Mouse (Mus musculus) retina, postnatal 7 days (tissue): Measurements from ENCODE around the gene Rab15.
A peak's percentile ranks its signal among the peaks of the same experiment; 100 is the strongest.
"Not testable (repeated sequence)": the region's sequence is repeated elsewhere in the genome, so short reads cannot be mapped to it uniquely, and the experiment has no call there.

Source experiments
- DNase-seq: peaks from one replicate; pipeline ENCODE4 v3.0.0-alpha.2; 2012; ENCODE audit warnings: low read depth, low spot score

The Rab15 gene

DNA sequence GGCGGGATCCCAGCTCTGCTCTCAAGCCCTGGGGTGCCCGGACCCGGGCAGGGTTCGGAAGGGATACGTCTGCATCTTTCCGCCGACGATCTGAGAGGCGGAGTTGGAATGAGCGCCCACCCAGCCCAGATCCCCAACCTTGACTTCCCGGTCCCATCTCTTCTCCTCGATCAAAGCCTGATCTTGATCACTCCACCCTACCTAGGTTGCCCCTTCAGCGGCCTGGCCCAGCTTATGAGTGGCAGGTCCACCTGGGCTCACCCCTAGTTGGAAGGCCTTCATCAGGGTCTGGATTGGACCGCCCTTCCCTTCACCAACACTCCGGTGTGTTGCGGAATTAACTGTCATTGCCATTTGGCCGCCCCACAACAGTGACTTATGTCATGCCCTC, at the start of gene Rab15:
TSS of gene Rab15 (minus strand) at position 258 of the 391 bp plus-strand sequence.
- DNase-seq, result peak; percentile 17

DNA sequence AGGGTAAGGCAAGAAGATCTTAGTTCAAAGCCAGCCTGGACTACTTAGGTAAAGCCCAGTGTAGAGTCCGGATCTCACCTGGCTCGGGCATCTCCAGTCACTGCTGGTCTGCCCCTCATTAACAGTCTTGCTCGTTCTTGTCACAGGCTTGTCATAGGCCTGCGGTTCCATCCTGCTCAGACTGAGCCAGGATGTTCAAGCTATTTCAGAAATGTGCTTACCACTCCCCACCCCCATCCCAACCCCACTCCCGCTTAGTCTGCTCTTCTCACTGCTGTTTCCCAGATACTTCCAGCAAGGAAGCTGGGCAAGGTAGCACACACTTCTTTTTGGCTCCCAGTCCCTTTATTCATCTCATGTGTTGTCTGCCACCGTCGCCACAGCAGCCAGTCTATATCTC, 46.9 kb upstream of the Rab15 start:
- no peak for DNase-seq

DNA sequence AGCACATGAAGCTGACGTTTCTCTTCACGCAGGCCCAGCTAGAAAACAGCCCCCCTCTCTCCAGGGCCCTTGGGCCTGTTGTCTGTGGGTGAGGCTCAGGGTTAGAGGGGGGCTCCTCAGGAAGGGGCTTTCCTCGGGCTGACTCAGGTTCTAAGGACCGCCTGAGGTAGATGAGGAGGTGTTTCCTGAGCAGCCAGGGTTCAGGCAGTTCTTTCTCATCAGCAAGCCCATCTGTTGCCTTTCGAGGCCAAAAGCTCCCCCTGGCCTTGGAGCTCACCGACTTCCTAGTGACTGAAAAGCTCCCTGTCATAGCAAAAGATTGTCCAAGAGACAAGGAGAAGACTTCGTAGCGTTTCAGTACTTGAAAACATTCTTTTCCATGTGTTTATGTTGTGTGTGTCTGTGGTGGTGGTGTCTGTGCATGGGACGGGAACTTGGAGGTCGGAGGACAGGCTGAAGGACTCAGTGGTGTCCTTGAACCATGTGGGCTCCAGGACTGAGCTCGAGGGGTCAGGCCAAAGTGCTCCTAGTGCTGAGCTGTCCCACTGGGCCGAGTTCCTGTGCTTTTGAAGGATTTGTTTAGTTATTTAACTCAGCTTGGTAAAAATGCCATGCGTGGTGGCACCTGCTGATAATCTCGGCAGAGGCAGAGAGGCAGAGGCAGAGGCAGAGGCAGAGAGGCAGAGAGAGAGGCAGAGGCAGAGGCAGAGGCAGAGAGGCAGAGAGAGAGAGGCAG, 45.9 kb upstream of the Rab15 start:
- DNase-seq, result no peak

DNA sequence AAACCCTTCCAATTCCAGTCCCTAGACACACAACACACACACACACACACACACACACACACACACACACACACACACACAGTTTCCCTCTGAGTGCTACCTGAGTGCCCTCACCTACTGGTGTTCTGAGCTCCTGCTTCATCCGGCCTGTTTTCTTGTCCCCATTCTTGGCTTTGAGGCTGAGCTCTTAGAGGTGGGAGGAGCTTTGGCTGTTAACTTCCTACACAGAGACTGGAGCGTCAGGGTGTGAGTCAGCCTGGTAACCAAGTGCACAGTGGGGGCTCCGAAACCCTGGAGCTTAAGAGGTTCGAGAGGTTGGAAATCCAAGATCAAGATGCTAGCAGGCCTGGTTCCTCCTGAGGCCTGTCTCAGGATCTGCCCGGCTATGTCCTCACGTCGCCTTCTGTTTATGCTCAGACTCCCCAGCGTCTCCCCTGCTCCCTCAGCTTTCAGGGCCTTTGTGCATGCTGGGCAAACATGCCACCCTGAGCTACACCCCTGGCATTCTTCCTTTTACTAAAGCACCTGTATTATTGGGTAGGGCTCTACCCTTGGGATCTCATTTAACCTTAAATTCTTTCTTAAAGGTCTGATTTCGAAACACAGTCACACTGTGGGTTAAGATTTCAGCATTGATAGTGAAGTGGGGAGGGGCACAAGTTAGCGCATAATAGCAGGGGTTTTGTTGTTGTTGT, 45.0 kb upstream of the Rab15 start:
- no peak for DNase-seq

DNA sequence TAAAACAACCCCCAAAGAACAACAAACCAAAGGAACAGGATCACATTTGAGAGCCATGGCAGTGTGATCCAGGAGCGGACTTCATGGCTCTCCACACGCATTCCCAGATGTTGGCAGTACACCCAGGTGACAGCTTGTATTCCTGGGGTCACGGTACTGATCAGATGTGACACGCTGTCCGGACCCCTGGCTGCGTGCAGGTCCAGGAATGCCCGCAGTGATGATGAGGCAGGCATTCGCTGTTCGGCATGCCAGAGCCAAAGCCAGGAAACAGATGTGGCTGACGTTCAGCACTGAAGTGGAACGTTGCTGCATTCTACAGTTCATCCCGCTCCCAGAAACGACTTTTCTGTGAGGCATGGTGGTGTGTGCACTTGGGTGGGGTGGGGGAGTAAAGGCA, 42.6 kb upstream of the Rab15 start:
- DNase-seq, result no peak

DNA sequence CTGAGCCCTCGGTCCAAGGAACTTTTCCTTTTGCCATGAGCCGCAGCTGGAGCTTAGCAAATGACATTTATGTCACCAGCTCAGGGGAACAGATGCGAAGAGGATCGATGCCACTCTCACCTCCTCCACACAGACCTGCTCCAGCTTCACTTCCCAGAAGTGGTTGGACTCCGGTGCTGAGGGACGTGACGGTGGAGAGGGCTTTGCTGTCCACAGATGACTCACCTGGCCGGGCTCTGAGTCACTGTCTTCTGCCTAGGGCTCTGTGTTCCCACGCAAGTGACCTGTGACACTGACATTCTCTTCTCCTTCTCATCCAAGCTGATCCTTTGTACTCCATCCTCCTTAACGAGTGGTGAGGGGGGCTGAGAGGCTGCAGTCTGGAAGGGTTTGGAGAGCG, 40.9 kb upstream of the Rab15 start:
- no peak for DNase-seq

DNA sequence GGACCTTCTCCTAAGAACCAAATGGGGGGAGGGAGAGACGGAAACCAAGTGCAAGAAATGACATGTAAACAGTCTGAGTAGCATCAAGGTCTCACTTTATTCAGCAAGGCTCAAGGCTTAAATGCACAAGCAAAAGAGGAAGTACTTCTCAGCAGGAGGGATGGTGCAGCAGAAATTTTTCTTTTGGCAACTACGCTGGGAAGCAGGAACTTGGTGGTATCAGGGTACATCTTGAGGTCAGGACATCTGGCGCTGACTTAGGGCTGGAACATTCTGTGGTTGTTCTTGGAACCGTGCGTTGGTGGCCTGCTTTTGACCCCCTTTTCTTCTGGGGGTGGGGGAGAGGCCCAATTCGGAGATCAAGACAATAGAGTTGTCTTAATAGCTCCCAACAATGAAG, 36.1 kb upstream of the Rab15 start:
- DNase-seq, result not testable (repeated sequence)

DNA sequence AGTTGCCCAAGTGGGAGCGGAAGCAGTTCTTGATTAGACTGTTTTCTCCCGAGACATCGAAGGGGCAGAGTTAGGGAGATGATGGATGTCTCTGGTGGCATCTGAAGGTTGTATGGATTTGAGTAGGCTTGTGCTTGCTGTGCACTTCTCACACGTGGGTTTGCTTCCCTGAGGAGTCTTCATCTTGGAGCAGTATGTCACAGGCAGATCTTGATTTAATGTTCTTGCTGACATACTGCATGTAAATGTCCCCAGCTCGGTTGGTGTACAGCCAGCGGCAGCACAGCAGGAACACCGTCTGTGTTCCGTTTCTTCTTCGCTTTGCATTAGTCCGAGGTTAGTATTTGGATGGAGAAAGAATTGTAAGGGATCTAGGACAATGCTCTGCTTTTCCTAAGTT, 34.4 kb upstream of the Rab15 start:
- DNase-seq, result no peak

DNA sequence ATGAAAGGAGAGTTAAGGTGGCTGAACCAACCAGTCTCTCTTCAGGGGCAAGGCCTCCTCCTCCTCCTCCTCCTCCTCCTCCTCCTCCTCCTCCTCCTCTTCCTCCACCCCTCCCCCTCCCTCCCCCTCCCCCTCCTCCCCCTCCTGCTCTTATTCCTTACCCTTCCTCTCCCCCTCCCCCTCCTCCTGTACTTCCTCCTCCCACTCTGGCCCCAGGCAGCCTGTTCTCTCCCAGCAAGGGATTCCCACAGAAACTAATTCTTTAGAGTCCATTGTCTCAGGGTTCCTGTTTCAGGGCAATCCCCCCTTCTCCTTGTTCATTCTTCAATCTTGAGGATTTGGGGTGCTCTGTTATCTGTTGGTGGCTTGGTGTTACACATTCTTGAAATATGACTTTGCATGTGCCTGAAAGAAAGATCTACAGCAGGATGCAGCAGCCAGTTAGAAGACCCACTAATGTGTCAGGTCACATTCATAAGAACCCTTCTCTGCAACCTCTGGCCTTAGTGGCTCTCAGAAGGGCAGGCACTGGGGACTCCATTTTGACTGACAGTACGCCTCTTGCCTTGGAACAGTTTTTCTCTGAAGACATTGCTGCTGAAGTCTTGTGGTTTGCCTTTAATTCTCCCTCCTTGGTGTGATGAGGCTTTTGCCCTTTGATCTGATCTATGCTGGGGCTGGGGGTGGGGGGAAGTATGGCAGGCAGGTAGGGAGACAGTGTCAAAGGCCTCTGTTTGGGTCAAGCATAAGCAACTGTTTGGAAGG, 30.9 kb upstream of the Rab15 start:
- DNase-seq, result no peak

DNA sequence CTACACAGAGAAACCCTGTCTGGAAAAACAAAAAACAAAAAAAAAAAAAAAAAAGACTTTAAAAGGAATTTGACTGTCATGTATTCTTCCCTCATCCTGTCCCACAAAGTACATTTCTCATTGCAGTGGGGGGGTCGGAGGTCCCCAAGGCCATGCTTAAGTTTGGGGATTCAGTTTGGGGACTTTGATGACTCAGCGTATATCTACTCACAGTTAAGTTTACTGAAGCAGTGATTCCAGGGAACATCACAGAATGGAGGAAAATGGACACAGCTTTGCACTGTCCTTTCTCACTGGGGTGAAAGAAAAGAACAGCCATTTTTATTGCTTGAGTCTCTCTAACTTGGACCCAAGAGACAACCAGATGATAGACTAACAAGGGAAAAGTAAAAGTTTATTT, 29.7 kb upstream of the Rab15 start:
- DNase-seq, result no peak

DNA sequence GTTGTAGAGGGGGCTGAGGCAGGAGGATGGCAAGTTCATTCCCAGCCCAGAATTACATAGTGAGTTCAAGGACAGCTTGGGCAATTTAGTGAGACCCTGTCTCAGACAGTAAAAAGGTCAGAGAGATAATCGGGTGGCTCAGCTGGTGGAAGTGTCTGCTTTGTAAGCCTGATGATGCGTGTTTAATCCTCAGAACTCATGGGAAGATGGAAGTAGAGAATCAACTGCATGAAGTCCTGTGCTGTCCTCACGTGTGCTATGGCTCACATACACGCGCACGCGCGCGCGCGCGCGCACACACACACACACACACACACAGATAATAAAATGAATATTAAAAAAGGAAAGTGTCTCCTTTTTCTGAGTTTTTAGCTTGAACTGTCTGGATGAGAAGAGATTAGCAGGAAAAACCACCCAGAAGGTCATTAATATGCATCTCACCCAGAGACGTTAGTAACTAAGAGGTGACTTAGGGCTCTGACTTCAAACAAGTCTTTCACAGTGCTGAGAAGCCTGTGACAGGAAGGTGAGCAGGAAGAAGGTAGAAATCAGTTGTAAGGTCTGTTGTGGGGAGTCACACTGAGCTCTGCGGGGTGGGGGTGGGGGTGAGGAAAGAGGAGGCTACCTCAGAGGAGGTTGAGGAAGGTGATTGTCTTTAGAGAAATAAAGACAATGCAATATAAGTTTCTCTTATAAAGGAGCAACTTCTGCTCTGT, 21.8 kb upstream of the Rab15 start:
- DNase-seq, result peak; percentile 33

DNA sequence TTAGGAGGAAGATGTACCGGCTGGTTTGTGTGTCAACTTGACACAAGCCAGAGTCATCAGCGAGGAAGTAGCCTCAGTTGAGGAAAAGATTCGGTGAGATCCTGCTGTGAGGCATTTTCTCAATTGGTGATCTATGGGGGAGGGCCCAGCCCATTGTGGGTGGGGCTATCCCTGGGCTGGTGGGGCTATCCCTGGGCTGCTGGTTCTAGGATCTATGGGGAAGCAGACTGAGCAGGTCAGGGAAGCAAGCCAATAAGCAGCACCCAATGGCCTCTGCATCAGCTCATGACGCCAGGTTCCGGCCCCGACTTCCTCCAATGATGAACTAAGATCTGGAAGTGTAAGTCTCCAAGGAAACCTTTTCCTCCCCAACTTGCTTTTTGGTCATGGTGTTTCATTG, 17.4 kb upstream of the Rab15 start:
- no peak for DNase-seq

DNA sequence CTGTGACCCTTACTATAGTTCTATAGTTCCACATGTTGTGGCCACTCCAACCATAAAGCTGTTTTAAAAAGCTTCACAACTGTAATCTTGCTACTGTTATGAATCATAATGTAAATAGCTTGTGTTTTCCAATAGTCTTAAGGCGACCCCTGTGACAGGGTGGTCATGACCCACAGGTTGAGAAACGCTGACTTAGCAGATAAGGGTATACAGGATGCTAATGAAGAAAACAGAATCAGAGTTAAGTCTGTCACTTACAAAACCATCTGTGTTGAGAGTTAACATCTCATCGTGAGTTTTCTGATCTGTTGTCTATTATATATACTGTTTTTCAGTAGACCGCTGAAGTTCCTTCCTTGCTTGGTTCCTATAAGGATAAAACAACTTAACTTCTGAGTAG, 16.6 kb upstream of the Rab15 start:
- no peak for DNase-seq

DNA sequence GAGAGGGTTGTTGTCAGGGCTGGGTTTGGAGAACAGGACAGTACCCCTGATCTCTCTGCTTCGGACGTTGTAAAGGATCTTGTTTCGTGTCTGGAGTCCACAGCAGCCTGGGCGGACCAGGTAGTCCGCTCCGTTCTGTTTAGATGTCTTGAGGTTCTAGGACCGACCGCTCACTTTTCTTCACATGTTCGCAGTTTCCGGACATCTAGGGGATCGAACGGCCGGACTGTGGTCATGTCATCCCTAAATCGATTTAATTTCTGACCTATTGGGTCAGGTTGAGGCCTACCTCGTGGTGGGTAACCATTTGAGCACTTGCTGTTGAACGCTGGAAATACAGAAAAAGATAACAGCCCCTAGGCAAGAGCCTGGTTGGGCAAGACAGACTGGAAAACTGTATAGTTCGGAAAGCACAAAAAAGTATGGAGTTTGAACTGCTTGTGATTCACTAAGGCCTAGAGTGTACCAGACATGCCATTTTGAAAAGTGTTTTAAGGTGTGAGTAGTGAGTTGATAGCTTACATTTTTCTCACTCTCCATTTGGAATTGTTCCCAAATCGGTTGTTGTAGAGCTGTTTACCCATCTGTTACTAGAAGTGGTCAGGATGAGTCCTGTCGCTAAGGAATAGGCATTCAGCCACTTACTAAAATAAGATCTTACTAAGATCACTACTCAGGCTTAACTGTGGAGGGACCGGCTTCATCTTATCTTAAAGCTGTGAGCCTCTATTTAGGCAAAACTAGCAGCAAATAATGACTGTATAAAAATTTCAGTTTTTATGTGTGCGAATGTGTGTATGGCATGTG, 15.3 kb upstream of the Rab15 start:
- no peak for DNase-seq

DNA sequence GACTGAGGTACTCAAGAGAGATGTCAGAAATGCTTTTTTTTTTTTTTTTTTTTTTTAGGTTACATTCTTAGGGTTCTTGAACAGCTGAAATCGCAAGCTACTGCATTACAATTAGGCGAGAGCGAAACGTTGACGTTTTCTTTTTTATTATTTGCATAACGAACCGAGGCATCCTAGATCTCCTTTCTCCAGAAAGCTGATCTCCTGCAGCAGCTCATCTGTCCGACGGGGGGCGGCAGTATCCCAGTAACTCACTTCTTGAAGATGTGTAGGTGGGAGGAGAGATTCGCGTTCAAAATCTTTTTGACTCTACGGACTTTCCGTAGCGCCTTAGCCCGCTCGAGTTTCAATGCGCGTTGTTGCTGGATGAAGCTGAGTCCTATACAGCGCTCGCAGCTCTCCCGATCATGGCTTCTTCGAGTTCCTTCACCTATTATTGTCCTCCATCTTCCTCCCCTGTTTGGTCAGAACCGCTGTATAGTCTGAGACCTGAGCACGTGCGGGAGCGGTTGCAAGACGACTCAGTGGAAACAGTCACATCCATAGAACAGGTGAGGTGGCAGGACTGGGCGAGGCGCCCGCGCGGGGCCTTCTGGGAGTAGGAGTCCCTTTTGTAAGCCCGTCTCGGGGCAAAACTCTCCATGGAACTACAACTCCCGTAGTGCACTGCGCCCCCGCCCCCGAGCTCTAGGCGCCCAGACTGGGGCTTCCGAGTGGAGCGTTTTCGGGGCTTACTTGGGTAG, 14.6 kb upstream of the Rab15 start:
- peak; percentile 94 for DNase-seq

DNA sequence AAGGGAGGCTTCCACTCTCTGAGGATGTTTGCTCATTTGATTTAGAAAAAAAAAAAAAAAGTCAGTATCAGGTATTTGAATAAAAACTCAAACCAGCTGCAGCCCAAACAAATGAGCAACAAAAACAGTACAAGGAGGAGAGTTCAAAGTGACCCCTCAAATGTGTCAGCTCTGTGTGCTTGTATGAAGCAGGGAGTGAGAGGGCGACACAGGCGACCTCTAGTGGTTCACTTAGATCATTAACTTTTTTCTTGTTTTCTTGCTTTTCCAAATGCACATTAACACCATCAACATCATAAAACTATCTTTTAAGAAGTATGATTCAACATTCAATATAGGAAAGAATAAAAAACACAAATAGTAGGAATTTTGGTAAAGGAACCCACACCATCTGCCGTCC, 10.0 kb upstream of the Rab15 start:
- DNase-seq, result peak; percentile 31

DNA sequence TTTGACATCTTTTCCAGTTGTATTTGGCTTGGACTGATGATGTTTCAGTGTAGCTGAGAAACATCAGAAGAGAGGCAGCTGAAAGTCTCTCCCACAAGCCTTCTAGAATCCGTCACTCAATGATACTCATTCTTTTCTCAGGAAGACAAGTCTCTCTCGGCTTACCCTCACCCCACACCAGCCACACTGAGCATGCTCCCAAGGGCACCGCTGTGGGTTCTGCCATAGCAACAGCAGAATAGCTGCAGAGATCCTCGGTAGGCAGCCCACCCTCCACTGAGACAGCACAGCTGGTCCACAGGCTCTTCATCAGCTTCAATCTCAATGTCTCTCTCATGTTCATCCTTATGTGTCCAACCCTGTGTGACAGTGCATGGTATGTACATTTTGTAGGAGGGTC, 2.6 kb upstream of the Rab15 start:
- no peak for DNase-seq

DNA sequence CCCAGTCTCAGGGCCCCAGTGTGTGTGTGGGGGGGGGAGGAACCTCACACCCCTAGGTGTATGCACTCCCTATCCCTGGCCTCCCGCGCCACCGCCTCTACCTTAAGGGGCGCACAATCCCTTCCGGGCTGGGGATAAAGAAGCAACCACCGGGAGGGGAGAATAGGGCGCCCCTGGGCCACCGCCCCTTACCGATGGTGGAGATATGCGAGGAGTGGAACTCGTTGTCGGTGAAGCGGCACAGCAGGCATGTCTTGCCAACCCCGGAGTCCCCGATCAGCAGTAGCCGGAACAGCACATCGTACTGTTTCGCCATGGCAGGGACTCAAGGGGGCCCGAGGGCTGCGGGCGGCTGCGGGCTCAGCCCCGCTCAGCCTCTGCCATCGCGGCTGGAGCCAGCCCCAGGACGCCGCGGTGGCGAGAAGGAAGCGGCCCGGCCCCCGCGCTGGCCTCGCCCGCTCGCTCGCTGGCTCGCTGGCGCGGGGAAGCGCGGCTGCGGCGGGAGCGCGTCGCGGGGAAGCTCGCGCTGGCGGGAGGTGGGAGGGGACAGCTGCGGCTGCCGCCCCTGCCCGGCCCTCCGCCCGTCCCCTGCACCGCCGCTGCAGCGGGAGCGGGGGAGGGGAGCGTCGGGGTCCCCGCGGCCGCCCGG, 582 bp downstream of the Rab15 start:
- DNase-seq, result peak; percentile 17

DNA sequence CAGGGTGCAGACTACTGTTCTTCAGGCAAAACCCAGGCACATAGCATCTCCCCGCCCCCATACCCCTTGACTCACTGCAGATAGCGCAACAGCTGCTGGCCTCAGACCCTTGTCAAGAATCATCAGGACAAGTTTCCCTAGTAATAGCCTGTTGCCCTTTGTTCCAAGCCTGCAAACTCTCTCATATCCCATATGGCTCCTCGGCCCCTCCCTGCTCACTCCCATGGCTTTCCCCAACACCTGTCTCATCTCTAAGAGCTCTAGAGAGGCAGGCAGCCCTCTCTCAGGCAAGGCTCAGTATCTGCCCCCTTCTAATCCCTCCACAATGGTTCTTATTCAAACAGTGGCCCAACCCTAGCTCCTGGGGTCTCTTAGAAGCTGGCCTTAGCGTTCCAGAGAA, 2.1 kb downstream of the Rab15 start:
- no peak for DNase-seq

DNA sequence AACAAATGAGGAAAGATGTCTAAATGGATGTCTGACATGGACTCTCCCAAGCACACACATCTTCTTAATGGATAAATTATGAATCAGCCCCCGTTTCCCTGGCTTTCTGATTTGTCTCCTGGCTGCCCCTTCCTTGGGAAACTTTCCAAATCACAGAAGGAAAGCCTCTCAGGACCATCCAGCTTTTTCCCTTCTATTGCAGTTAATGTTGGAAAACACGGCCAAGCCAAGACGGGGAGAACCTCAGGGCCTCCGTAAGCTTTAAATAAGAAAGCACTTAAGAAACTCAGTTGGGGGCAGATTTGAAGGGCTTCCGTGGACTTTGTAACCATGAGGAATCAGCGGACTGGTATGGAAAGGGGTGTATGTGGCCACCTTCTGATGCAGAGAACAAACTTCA, 2.9 kb downstream of the Rab15 start:
- no peak for DNase-seq
